Mouse (Mus musculus): ENCODE results near the gene Gm20388.

The Gm20388 gene

DNA sequence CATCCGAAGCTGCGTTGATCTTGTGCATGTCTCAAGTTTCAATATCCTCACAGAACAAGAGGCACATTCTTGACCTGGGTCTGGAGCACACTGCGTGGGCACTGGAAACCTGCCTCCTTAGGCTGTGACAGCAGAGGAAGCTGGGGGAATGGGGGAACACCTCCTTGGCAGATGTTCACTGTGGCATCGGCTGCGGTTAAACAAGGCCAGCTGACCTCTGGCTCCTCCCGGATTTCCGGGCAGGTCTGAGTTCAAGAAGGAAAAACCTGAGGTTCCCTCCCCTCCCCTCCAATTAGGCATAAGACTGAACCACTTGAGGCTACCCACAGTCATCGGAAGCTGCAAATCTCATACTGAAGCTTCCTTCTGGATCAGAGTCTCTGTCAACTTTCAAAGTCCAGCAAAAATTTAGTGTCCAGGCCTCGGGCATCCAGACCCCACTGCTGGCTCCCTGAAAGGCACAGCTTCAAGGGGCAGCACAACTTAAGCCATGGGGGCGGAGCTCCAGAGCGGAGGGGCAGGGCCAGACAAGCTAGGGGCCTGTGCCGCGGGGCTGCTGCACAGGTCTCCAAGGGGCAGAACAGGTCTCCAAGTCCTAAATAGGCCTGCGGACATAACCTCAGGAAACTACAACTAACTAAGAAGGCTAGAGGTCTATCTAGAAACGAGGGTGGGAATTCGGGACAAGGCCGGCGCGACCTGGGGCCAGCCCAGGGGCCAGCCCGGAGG, 2370.1 kb downstream of the Gm20388 start:
- DNase-seq (ENCODE audit: low spot score) = peak; percentile 84

GRCm38 (mm10) chr8:122281317-122282034, 2370.8 kb downstream of the Gm20388 start:
- peak; percentile 99 for DNase-seq (ENCODE audit: low spot score)

DNA sequence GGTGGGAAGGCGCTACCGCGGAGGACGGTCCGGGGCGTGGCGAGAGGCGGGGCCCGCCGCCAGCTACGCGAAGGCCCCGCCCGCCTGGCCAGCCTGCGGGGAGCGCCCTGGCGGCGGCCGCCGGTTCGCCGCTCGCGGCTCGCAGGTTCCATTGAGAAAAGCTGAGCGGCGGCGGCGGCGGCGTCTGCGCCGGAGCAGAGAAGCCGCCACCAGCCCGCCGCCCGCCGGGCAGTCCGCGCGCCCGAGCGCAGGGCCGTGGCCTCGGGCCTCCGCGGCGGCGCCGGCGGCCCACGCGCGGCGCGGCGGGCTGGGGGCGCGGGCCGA, 2371.4 kb downstream of the Gm20388 start, which contains the start of gene Zfpm1:
Zfpm1 (plus strand) TSS at position 107 of the 324 bp plus-strand sequence.
- DNase-seq (ENCODE audit: low spot score) = no peak

- peak; percentile 39 for DNase-seq (ENCODE audit: low spot score)
These were observed 2372.1 kb downstream of the Gm20388 start for GRCm38 (mm10) chr8:122282501-122283355.

DNA sequence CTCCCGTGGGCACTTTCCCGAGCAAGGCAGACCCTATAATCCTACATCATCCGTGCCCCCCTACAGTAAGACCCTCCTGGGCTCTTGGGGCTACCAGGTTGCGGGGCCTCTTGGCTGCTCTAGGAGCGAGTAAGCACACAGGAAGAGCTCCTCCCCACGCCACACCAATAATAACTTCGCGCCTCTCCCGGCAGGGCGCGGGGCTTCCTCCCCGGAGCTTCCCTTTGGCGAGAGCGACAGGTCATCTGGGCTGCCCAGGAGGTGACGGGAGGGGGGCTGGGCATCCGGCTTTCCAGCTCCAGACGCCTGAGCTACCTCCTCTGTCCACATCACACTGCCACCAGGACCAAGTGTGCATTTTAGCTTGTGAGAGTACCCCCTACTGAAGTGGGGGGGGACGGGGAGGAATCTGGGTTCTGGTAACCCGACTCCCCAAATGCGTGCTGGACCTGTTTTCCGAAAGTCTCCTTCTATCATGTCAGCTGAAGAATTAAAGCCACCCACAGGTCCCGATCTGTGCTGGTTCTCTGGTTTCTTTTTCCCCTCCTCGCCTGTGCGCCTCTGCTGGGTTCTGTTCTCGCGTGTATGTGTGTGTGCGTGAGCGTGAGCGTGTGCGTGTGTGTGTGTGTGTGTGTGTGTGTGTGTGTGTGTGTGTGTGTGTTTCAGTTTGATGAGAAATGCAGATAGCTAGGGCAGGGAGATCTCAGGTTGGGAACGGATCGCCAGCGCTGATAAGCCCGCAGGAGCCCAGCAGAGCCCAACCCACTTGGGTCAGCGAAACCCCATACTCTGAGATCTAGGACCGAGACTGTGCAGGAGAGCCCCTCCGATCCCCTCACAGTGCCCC, 2372.9 kb downstream of the Gm20388 start:
- peak; percentile 61 for DNase-seq (ENCODE audit: low spot score)

- peak; percentile 83 for DNase-seq (ENCODE audit: low spot score)
These were observed 2373.6 kb downstream of the Gm20388 start for GRCm38 (mm10) chr8:122284203-122284658.

GRCm38 (mm10) chr8:122284659-122285261, 2374.1 kb downstream of the Gm20388 start:
- peak; percentile 60 for DNase-seq (ENCODE audit: low spot score)

DNA sequence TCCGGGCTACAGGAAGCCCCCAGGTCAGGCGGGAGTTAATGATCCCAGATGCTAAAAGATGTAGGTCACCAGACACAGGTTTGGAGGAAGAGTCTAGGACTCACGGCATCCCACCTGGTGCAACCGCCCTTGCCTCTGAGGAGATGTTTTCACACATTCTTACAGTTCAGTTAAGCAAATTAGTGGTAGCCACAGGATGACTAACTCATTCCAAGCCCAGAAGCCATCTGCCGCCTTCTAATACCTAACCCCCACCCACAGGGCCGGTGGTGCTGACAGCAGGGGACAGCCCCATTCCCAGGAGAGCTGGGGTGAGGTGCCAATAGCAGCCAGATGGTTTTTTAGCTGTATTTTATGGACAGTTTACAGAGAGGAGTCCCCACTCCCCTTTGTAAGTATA, 2375.1 kb downstream of the Gm20388 start:
- DNase-seq (ENCODE audit: low spot score) = no peak

- no peak for DNase-seq (ENCODE audit: low spot score)
These were observed 2376.3 kb downstream of the Gm20388 start for GRCm38 (mm10) chr8:122286899-122287298.

- DNase-seq (ENCODE audit: low spot score) = no peak
These were observed 2377.1 kb downstream of the Gm20388 start for GRCm38 (mm10) chr8:122287742-122288141.

DNA sequence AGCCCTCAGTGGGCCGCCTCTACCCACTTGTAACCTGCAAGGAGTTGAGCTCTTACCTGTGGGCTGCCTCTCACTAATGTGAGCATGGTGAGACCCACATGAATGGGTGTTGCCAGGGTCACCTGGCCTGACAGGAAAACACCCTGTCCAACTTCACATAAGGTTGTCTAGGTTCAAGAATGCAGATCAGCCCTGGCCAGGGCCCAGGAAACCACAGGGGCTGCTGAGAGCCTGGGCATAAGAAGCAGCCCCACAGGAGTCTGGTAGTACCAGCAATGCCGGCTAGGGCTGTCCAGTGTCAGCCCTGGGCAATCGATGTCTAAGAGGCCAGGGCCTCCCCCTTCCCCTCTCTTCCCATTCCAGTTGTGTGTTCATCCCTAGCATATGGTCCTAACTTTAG, 2377.7 kb downstream of the Gm20388 start:
- DNase-seq (ENCODE audit: low spot score) = no peak

DNA sequence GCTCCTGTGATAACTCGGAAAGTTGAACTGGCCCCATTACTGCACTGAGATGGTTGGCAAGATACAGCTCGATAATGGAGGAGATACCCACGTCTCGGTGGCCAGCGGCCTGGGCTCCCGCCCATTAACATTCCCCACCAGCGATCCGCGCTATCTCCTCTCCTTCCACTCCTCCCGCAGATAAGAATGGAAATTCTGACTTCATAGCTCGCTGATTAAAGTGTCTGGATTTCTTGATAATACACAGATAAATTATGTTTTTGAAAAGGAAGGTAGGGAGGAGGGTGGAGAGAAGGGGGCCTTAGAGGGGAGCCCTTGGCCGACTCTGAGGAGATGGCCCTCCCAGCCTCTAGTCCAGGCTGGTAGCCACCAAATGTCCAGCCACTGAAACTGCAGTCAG, 2380.4 kb downstream of the Gm20388 start:
- DNase-seq (ENCODE audit: low spot score) = no peak

DNA sequence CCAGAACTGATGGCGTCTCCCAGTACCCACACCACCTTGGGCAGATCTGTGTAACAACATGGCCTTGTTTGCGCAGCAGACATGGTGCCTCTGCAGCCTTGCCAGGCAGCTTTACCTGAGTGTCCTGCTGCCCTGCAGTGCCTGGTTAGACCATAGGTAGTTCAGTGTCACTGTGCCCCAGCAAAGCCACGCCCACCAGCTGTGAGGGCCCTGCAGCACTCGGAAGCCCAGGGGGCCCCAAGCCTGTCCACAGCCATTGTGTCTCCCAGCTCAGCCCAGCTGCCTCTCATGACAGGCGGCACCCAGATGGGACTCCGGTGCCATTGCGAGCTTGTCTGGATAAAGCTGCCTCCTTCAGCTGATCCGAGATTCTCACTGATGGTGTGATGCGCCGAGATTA, 2380.9 kb downstream of the Gm20388 start:
- DNase-seq (ENCODE audit: low spot score) = no peak

- DNase-seq (ENCODE audit: low spot score) = no peak
These were observed 2382.8 kb downstream of the Gm20388 start for GRCm38 (mm10) chr8:122293484-122293883.

DNA sequence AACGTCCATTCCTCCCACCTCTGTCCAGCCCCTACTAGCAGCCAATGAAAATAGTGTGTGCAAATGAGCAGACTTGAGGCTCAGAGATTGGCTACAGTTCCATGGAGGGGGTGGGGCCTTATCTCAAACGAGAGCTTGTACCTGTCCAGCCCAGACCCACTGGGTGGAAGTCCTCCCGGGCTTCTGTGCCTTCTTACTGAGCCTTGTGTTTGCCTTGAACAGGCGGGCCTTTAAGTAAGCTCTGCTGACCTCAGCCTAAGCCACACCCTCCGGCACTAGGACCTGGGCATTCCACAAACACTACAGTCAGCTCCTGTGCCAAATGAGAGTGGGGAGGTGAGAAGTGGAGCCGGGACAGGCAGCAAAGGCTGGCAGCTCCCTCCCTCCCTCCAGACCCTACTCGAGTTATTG, 2383.6 kb downstream of the Gm20388 start:
- DNase-seq (ENCODE audit: low spot score) = peak; percentile 84

DNA sequence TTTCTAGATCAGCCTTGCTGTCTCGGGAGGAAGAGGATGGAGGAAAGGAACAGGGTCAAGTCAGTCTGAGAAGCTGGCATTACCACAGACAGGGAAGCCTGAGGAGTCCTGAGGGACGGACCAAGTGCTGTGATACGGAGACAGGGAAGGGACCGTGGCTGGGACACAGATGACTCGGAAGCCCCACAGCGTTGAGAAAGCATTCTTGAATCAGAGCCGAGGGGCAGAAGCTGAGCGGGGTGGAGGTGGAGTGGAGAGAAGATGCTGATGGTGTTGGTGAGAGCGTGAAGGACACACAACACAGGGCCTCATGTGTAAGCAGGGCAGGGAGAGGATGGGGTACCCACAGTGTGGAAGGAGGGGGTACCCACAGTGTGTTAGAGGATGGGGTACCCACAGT, 2384.7 kb downstream of the Gm20388 start:
- no peak for DNase-seq (ENCODE audit: low spot score)

- DNase-seq (ENCODE audit: low spot score) = peak; percentile 53
These were observed 2385.7 kb downstream of the Gm20388 start for GRCm38 (mm10) chr8:122296173-122297001.

DNA sequence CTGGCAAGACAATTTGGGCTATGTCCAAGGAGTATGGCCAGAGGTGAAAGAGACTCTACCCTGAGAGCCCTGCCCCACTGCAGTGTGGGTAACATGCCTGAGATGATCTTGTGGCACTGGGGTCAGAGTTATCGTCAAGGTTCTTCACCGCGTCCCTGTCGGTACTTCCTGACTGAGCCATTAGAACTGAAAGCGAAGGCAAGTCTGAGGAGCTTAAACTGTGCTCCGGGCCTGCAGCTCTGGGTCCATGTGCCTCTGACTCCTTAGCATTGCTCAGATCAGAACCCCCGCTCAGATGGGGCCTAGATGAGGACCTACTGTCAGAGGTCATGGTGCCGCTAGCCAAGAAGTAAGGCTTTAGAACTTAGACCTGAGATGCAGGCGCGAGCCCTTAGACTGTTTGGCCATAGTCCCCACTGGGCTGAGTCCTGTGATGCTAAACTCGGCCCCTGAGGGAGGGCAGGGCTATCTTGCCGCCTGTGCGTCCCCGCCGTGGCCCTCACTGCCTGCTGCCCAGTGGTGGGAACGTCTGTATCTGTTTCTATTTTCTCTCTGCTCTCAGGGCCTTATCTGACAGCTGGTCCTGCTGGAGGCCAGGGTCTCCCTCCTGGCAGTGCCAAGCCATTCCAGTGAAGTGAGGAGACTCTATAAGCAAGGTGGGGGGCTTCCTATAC, 2389.1 kb downstream of the Gm20388 start:
- DNase-seq (ENCODE audit: low spot score) = no peak

DNA sequence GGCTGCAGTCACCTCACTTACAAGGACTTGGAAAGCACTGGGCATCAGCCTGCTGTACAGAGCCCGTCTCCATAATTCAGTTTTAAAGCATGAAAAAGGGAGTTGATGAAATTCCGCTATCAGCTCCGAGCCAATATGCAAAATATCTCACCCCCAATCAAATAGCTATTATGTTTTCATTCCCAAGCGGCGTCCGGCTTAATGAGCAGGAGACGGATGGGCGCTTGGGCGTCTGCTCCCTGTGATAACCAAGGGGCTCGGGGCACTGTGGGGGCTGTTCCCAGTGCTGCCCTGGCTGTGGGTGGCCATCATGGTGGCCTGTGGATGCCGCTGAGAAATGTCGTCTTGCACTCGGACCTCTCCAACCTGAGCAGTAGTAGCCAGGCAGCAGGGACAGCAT, 2390.4 kb downstream of the Gm20388 start:
- DNase-seq (ENCODE audit: low spot score) = no peak

DNA sequence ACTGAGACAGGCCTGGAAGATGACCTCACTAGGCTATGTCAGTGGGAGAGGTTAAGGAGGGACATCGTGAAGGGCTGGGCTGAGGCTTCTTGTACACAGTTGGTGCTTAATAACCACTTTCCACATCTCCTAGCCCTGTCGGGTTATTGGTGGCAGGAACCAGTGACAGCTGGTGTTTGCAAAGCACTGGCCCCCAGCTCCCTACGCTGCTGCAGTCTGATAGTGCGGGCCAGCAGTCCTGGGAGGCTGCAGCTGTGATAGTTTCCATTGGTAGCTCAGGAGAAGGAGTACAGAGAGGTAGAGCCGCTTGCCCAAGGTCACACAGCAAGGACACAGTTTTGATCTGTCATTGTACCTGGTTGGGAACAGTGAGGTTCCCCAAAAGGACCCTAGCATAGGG, 2391.2 kb downstream of the Gm20388 start:
- DNase-seq (ENCODE audit: low spot score) = no peak
